Mouse (Mus musculus): ENCODE data around the gene Esrrg. TPM values are rescaled to one million over a fixed set of nuclear protein-coding genes. Genes with fewer than 3 reads are reported as not detected.

Gene Esrrg
- polyA plus RNA-seq, 1 experiment from 2014 or later, result 14.6 TPM

DNA sequence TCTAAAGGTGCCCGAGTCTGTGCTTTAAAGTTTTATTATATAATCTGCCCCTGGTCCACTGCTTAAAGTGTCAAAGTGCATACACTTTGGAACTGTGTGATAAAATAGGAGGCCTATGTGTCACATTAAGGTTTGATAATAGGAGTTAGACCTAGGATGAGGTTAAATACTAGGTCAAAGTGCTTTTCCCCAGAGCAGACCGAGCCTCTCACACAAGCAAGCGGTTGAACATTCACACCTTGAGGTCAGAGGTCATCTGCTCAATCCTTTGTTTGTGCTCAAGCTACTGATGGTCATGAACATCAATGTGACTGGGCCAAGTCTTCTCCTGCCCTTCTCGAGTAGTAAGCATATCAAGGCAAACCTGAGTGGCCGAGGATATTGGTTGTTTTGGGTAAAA is 218.3 kb downstream of the Esrrg start:
- Histone ChIP-seq H3K27me3 (ENCODE audit: control insufficient read depth, insufficient read depth, low read length) (no peaks in the 10 kb centered on the region), H3K4me2 (replicated peaks; ENCODE audit: low read depth, low read length) (no peak overlapping the region), H3K4me1 (replicated peaks; ENCODE audit: control insufficient read depth, insufficient read depth, low read length) (no peaks in the 10 kb centered on the region; the same call in 1 of the 2 replicates), H3K9ac (ENCODE audit: low read depth, low read length) (no peak overlapping the region), H3K4me3 (ENCODE audit: low read depth, low read length) (no peak overlapping the region), H3K36me3 (ENCODE audit: control insufficient read depth, insufficient read depth, low read length) (no peaks in the 10 kb centered on the region), H3K27ac (ENCODE audit: low read depth, low read length) (no peak overlapping the region), H3K9me3 (ENCODE audit: control insufficient read depth, low read length) (no peaks in the 10 kb centered on the region)
- no peak for ATAC-seq (ENCODE audit: low FRiP score)
- DNase-seq (ENCODE audit: low spot score), result no peak
- WGBS, result 83% methylated on average over 5 of the region's 5 CpGs

- H3K4me2 ChIP-seq (replicated peaks; ENCODE audit: low read depth, low read length), result no peak overlapping the region
- ATAC-seq (ENCODE audit: low FRiP score) (no peak), DNase-seq (ENCODE audit: low spot score) (no peak)
- 88% methylated on average over 7 of the region's 7 CpGs for WGBS
- no peaks in the 10 kb centered on the region for H3K36me3 ChIP-seq (ENCODE audit: control insufficient read depth, insufficient read depth, low read length)
- H3K27ac ChIP-seq (ENCODE audit: low read depth, low read length), result no peak overlapping the region
- no peak overlapping the region for H3K9ac ChIP-seq (ENCODE audit: low read depth, low read length)
- no peaks in the 10 kb centered on the region for H3K4me1 ChIP-seq (replicated peaks; ENCODE audit: control insufficient read depth, insufficient read depth, low read length)
- H3K9me3 ChIP-seq (ENCODE audit: control insufficient read depth, low read length), result no peaks in the 10 kb centered on the region
- H3K4me3 ChIP-seq (ENCODE audit: low read depth, low read length), result no peak overlapping the region
- H3K27me3 ChIP-seq (ENCODE audit: control insufficient read depth, insufficient read depth, low read length), result no peaks in the 10 kb centered on the region
Measured at GRCm38 (mm10) chr1:187830937-187831336, 222.3 kb downstream of the Esrrg start.

DNA sequence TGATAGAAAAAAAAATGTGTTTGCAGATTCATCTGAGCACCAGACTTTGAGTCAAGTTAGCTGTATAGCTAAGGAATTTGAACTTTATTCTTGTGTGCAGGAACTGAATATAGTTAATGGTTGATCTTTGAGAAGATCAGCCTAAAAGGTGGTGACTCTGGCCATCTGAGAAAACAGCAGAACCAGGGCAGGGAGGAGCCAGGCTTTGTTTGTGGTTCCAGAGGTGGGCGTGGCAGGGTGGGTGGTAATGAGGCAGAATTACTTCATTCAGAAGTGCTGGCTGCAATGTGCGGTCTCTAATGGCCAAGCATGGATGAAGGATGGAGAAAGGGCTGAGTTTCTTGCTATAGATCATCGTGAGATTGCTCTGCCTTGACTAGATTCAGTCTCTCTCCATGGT is 224.3 kb downstream of the Esrrg start:
- no peak overlapping the region for H3K4me3 ChIP-seq (ENCODE audit: low read depth, low read length)
- 47% methylated on average over 3 of the region's 3 CpGs for WGBS

DNA sequence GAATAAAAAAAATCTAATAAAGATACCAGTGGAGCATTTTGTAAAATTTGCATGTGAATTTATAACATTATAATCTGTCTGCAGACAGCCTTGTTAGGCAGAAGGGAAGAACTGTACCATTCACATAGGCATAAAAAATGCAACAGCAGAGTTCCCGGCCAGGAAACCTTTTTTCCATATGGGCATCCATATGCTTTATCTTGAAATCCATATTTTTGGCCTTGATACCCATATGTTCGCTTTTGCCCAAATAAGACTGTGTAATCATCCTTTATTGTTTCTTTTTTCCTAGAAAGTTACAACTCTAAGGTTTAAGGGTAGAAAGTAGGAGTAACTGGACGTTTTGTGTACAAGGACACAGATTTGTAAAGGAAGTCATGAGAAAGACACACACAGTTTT is 226.0 kb downstream of the Esrrg start:
- Histone ChIP-seq H3K9ac (ENCODE audit: low read depth, low read length) (no peak overlapping the region), H3K4me2 (replicated peaks; ENCODE audit: low read depth, low read length) (no peak overlapping the region), H3K27ac (ENCODE audit: low read depth, low read length) (no peak overlapping the region), H3K4me1 (replicated peaks; ENCODE audit: control insufficient read depth, insufficient read depth, low read length) (no peaks in the 10 kb centered on the region), H3K27me3 (ENCODE audit: control insufficient read depth, insufficient read depth, low read length) (no peaks in the 10 kb centered on the region), H3K4me3 (ENCODE audit: low read depth, low read length) (no peak overlapping the region), H3K9me3 (ENCODE audit: control insufficient read depth, low read length) (no peaks in the 10 kb centered on the region), H3K36me3 (ENCODE audit: control insufficient read depth, insufficient read depth, low read length) (no peaks in the 10 kb centered on the region)
- WGBS, result 89% methylated on average over 3 of the region's 3 CpGs
- DNase-seq (ENCODE audit: low spot score), result no peak
- no peak for ATAC-seq (ENCODE audit: low FRiP score)

More for the DNA sequence above, 224.3 kb downstream of the Esrrg start:
- H3K27ac ChIP-seq (ENCODE audit: low read depth, low read length), result no peak overlapping the region
- no peak for DNase-seq (ENCODE audit: low spot score)
- no peaks in the 10 kb centered on the region for H3K9me3 ChIP-seq (ENCODE audit: control insufficient read depth, low read length)
- no peaks in the 10 kb centered on the region for H3K4me1 ChIP-seq (replicated peaks; ENCODE audit: control insufficient read depth, insufficient read depth, low read length)
- no peak overlapping the region for H3K4me2 ChIP-seq (replicated peaks; ENCODE audit: low read depth, low read length)
- H3K36me3 ChIP-seq (ENCODE audit: control insufficient read depth, insufficient read depth, low read length), result no peaks in the 10 kb centered on the region
- H3K9ac ChIP-seq (ENCODE audit: low read depth, low read length), result no peak overlapping the region
- no peaks in the 10 kb centered on the region for H3K27me3 ChIP-seq (ENCODE audit: control insufficient read depth, insufficient read depth, low read length)
- ATAC-seq (ENCODE audit: low FRiP score), result no peak

DNA sequence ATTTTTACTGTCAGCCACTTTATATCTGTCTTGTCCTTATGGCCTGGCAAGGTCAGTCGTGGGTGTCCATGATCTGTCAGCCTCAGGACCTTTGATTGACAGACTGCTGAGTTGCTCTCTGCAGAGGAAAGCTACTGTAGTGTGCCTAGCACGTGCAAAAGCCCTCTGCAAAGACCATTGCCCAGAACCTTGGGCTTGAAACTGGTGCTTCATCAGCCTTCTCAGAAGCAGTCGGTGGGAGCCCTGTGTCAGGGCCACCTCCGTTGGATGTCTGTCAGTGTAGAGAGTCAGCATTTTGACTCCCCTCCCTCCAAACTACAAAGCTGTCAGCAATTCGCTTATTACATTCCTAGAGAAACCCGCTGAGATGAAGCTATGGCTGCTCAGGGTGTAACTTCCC is 227.8 kb downstream of the Esrrg start:
- Histone ChIP-seq H3K9ac (ENCODE audit: low read depth, low read length) (no peak overlapping the region), H3K36me3 (ENCODE audit: control insufficient read depth, insufficient read depth, low read length) (no peaks in the 10 kb centered on the region), H3K27me3 (ENCODE audit: control insufficient read depth, insufficient read depth, low read length) (no peaks in the 10 kb centered on the region), H3K4me3 (ENCODE audit: low read depth, low read length) (no peak overlapping the region), H3K4me2 (replicated peaks; ENCODE audit: low read depth, low read length) (no peak overlapping the region), H3K27ac (ENCODE audit: low read depth, low read length) (no peak overlapping the region), H3K9me3 (ENCODE audit: control insufficient read depth, low read length) (no peaks in the 10 kb centered on the region), H3K4me1 (replicated peaks; ENCODE audit: control insufficient read depth, insufficient read depth, low read length) (no peaks in the 10 kb centered on the region)
- 54% methylated on average over 6 of the region's 6 CpGs for WGBS
- DNase-seq (ENCODE audit: low spot score) (no peak), ATAC-seq (ENCODE audit: low FRiP score) (no peak)

- Histone ChIP-seq H3K4me2 (replicated peaks; ENCODE audit: low read depth, low read length) (no peak overlapping the region), H3K36me3 (ENCODE audit: control insufficient read depth, insufficient read depth, low read length) (no peaks in the 10 kb centered on the region), H3K4me3 (ENCODE audit: low read depth, low read length) (no peak overlapping the region), H3K27me3 (ENCODE audit: control insufficient read depth, insufficient read depth, low read length) (no peaks in the 10 kb centered on the region), H3K9ac (ENCODE audit: low read depth, low read length) (no peak overlapping the region), H3K27ac (ENCODE audit: low read depth, low read length) (no peak overlapping the region), H3K9me3 (ENCODE audit: control insufficient read depth, low read length) (no peaks in the 10 kb centered on the region), H3K4me1 (replicated peaks; ENCODE audit: control insufficient read depth, insufficient read depth, low read length) (no peaks in the 10 kb centered on the region)
- WGBS, result 40% methylated on average over 7 of the region's 7 CpGs
- DNase-seq (ENCODE audit: low spot score) (no peak), ATAC-seq (ENCODE audit: low FRiP score) (no peak)
Measured at GRCm38 (mm10) chr1:187836876-187837275, 228.3 kb downstream of the Esrrg start.

- H3K4me2 ChIP-seq (replicated peaks; ENCODE audit: low read depth, low read length), result no peak overlapping the region
- DNase-seq (ENCODE audit: low spot score), result no peak
- H3K9me3 ChIP-seq (ENCODE audit: control insufficient read depth, low read length), result no peaks in the 10 kb centered on the region
Measured at GRCm38 (mm10) chr1:187841629-187842028, 233.0 kb downstream of the Esrrg start.

DNA sequence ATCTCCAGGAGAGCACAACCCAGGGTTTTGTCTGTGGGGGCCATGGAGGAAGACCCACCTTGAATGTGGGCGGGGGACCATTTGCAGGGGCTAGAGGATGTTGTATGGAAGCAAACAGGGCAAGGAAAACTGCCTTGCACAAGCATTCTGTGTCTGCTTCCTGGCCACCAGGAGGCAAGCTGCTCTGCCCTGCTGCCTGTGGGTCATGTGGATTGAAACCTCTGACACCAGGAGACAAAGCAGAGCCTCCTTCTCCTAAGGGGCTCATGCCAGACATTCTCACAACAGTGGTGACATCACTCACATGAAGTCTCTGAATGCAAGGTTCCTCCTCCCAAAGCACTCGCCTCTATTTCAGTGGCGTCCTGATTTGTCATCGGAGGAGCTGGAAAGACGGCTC is 234.1 kb downstream of the Esrrg start:
- Histone ChIP-seq H3K4me1 (replicated peaks; ENCODE audit: control insufficient read depth, insufficient read depth, low read length) (no peaks in the 10 kb centered on the region), H3K9me3 (ENCODE audit: control insufficient read depth, low read length) (no peaks in the 10 kb centered on the region), H3K27ac (ENCODE audit: low read depth, low read length) (no peak overlapping the region), H3K9ac (ENCODE audit: low read depth, low read length) (no peak overlapping the region), H3K27me3 (ENCODE audit: control insufficient read depth, insufficient read depth, low read length) (no peaks in the 10 kb centered on the region), H3K36me3 (ENCODE audit: control insufficient read depth, insufficient read depth, low read length) (no peaks in the 10 kb centered on the region), H3K4me2 (replicated peaks; ENCODE audit: low read depth, low read length) (no peak overlapping the region), H3K4me3 (ENCODE audit: low read depth, low read length) (no peak overlapping the region)
- DNase-seq (ENCODE audit: low spot score) (no peak), ATAC-seq (ENCODE audit: low FRiP score) (no peak)
- 81% methylated on average over 5 of the region's 5 CpGs for WGBS

More at GRCm38 (mm10) chr1:187841629-187842028, 233.0 kb downstream of the Esrrg start:
- 85% methylated on average over 8 of the region's 8 CpGs for WGBS
- Histone ChIP-seq H3K9ac (ENCODE audit: low read depth, low read length) (no peak overlapping the region), H3K4me1 (replicated peaks; ENCODE audit: control insufficient read depth, insufficient read depth, low read length) (no peaks in the 10 kb centered on the region), H3K27ac (ENCODE audit: low read depth, low read length) (no peak overlapping the region), H3K36me3 (ENCODE audit: control insufficient read depth, insufficient read depth, low read length) (no peaks in the 10 kb centered on the region), H3K27me3 (ENCODE audit: control insufficient read depth, insufficient read depth, low read length) (no peaks in the 10 kb centered on the region), H3K4me3 (ENCODE audit: low read depth, low read length) (no peak overlapping the region)
- ATAC-seq (ENCODE audit: low FRiP score), result no peak

GRCm38 (mm10) chr1:187854148-187854547 is 245.6 kb downstream of the Esrrg start:
- ATAC-seq (ENCODE audit: low FRiP score), result no peak
- DNase-seq (ENCODE audit: low spot score), result no peak
- H3K9ac ChIP-seq (ENCODE audit: low read depth, low read length), result no peak overlapping the region
- no peaks in the 10 kb centered on the region for H3K36me3 ChIP-seq (ENCODE audit: control insufficient read depth, insufficient read depth, low read length)
- no peak overlapping the region for H3K27ac ChIP-seq (ENCODE audit: low read depth, low read length)
- no peaks in the 10 kb centered on the region for H3K4me1 ChIP-seq (replicated peaks; ENCODE audit: control insufficient read depth, insufficient read depth, low read length)
- no peak overlapping the region for H3K4me2 ChIP-seq (replicated peaks; ENCODE audit: low read depth, low read length)
- H3K9me3 ChIP-seq (ENCODE audit: control insufficient read depth, low read length), result no peaks in the 10 kb centered on the region
- 82% methylated on average over 8 of the region's 8 CpGs for WGBS
- H3K27me3 ChIP-seq (ENCODE audit: control insufficient read depth, insufficient read depth, low read length), result no peaks in the 10 kb centered on the region
- H3K4me3 ChIP-seq (ENCODE audit: low read depth, low read length), result no peak overlapping the region

Data from hindbrain, embryonic 11.5 days (tissue).